Mouse (Mus musculus): ENCODE data around the gene Eno1.
A peak's percentile ranks its signal among the peaks of the same experiment; 100 is the strongest.

The Eno1 gene

DNA sequence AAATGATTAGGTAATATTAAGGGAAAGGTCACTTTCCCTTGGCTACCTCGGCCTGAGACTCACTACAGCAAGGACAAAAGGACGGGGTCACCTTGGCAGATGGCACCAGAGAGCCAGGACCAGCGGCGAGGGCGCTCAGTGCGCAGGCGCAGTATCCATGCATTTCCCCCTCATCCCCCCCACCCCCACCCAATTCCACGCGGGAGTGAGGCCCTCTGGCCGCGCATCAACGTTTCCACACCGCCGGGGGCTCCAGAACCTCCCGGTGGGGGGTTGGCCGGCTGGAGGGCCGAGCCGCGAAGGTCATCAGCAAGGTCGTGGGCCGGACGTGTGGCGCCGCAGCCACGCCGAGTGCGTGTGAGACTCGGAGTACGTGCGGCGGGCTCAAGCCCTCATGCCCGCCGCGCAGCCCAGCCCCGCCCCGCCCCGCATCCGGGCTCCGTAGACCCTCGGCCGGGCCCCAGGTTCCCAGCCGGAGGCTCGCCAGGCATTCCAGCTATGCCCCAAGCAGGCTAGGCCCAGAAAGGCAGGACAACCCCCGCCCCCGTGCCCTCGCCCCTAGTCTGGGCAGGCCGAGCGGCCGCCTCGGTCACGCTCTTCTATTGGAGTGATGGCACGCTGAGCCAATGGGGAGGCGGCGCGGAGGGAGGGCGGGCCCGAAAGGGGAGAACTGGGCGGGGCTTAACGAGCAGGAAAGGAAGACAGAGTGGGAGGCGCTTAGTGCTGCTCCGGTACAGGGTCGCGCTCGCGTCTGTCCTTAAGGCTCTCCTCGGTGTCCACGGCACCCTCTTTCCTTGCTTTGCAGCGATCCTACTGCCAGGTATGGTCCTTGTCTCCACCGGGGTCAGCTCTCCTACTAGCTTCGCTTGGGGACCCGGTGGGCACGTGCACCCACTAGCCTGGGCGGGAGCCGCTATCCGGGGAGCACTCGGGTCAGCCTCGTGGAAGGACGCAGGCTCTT lies at the start of gene Eno1:
Gene Eno1 (plus strand): TSS at position 201 of the 961 bp plus-strand sequence.
- peak; percentile 97 for DNase-seq (ENCODE audit: low read depth, low spot score)

- DNase-seq (ENCODE audit: low read depth, low spot score): no peak
These were observed 48.3 kb upstream of the Eno1 start for GRCm38 (mm10) chr4:150188236-150188635.

DNA sequence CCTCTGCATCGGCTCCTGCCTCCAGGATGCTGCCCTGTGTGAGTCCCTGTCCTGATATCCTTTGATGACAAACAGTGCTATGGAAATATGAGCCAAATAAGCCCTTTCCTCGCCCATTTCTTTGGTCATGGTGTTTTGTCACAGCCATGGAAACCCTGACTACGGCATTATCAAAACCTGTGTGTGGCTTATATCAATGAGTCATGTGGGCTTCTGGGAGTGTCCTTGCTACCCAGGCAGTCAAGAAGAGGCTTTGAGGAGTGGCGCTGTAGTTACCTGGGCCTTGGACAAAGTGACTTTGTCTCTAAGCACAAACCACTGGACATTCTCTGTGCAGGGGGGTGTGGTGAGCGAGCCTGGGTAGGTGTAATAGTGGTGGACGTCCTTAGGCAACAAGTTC lies 44.3 kb upstream of the Eno1 start:
- DNase-seq (ENCODE audit: low read depth, low spot score): no peak

GRCm38 (mm10) chr4:150193915-150194314 lies 42.6 kb upstream of the Eno1 start:
- peak; percentile 74 for DNase-seq (ENCODE audit: low read depth, low spot score)

- DNase-seq (ENCODE audit: low read depth, low spot score): no peak
These were observed 38.3 kb upstream of the Eno1 start for GRCm38 (mm10) chr4:150198268-150198667.

DNA sequence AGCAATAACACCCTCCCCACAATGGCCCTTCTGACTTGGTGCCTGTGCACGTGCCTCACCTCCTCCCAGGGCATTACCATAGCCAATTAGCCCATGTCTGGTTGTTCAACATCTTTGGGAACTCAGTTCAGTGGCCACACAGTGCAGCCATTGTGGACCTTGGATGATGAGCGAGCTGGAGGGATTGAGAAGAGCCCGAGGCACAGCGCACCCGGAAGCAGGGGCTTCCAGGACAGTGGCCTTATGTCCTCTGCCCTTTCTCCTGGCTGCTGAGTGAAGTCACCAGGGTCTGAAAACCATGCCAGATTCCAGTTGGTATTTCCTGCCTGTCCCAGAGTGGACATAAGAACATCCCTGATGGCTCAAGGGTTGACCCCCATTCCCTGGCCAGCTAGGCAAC lies 35.3 kb upstream of the Eno1 start, which contains the start of gene Car6:
Gene Car6 (minus strand): TSS at position 101 of the 400 bp plus-strand sequence.
- no peak for DNase-seq (ENCODE audit: low read depth, low spot score)

GRCm38 (mm10) chr4:150202702-150203101 lies 33.8 kb upstream of the Eno1 start:
- DNase-seq (ENCODE audit: low read depth, low spot score): no peak

GRCm38 (mm10) chr4:150204877-150205276 lies 31.6 kb upstream of the Eno1 start:
- DNase-seq (ENCODE audit: low read depth, low spot score): no peak

DNA sequence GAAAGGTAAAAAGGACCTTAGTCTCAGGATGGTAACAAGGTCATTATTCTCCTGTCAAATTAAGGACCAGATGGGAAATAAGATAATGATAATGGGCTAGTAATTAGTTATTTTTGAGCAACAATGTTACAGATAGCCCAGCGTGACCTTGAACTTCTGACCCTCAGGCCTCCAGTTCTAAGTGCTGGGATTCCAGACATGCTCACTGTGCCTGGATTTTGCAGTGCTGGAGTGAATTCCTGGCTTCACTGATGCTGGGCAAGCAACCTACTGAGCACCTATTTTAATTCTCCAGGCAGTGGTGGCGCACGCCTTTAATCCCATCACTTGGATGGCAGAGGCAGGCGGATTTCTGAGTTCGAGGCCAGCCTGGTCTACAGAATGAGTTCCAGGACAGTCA lies 26.8 kb upstream of the Eno1 start:
- DNase-seq (ENCODE audit: low read depth, low spot score): no peak

GRCm38 (mm10) chr4:150210306-150210705 lies 26.2 kb upstream of the Eno1 start:
- no peak for DNase-seq (ENCODE audit: low read depth, low spot score)

DNA sequence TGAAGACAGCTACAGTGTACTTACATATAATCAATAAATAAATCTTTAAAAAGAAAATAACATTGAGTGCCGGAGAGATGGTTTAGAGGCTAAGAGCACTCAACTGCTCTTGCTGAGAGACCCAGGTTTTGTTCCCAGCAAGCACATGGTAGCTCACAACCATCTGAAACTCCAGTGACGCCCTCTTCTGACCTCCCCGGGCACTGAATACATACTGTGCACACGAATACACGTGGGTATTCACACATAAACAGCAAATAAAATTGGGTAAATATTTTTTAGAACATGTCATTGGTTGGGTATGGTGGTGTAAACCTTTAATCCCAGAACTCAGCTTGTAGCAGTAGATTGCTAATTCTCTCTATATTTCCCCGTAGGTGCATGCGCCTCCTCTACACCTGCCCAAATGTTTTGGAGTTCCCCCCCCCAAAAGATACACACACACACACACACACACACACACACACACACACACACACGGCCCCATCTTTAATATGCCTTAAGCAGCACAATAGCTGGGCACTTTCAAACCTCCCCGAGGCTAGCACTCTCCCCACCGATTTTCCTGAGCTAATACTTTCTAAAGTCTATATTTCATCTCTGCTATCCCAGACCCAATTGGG lies 24.5 kb upstream of the Eno1 start:
- no peak for DNase-seq (ENCODE audit: low read depth, low spot score)

GRCm38 (mm10) chr4:150212553-150212971 lies 24.0 kb upstream of the Eno1 start:
- DNase-seq (ENCODE audit: low read depth, low spot score): peak; percentile 32

- peak; percentile 47 for DNase-seq (ENCODE audit: low read depth, low spot score)
These were observed 22.6 kb upstream of the Eno1 start for GRCm38 (mm10) chr4:150213910-150214309.

- DNase-seq (ENCODE audit: low read depth, low spot score): no peak
These were observed 20.1 kb upstream of the Eno1 start for GRCm38 (mm10) chr4:150216423-150216822.

DNA sequence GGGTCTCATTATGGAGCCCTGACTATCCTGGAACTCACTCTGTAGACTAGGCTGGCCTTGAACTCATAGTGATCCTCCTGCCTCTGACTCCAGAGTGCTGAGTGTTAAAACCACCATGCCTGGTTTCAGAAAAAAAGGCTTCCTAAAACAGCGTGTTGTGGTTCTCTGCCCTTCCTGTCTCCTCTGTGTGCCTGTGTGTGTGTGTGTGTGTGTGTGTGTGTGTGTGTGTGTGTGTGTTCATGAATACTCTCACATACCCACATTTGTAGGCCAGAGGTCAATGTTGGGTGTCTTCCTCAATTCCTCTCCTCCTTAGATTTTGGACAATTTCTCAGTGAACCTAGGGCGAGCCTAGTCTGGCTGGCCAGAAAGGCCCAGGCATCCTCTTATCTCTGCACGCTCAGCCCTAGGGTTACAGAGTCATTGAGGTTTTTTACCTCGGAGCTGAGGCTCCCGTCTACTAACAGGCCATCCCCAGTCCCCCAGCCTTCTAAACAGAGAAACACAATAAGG lies 19.4 kb upstream of the Eno1 start:
- peak; percentile 24 for DNase-seq (ENCODE audit: low read depth, low spot score)

DNA sequence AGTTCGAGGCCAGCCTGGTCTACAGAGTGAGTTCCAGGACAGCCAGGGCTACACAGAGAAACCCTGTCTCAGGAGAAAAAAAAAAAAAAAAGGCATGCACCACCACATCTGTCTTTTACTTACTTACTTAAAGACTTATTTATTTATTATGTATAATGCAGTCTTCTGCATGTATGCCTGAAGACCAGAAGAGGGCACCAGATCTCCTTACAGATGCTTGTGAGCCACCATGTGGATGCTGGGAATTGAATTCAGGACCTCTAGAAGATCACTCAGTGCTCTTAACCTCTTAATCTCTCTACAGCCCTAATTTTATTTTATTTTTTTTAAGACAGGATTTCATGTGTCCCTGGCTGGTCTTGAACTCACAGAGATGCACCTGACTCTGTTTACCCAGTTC lies 18.6 kb upstream of the Eno1 start:
- peak; percentile 33 for DNase-seq (ENCODE audit: low read depth, low spot score)

DNA sequence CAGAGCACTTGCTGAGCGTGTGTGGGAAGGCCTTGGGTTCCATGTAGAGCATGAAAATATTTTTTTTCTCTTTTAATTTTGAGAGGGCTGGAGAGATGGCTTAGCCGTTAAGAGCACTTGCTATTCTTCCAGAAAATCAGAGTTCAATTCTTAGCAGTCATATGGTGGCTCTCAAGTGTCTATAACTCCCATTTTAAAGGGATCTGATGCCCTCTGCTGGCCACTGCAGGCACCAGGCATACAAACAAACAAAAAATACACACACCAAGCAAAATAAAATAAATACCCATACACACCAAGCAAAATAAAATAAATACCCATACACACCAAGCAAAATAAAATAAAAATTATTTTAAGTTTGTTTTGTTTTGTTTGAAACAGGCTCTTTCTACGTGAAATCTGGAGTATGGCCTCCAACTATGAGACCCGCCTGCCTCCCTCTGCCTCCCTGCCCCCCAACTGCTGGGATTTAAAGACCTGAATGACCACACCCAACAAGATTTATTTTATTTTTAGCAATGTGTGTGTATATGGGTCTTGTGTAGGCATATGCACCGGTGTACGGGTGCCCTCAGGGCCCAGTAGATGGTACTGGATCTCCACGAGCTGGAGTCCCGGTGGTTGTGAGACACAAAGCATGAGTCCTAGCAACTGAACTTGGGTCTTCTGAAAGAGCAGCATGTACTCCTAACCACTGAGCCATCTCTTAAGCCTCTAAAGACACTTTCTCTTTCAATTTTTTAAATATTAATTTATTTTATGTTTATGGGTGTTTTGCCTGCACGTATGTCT lies 16.8 kb upstream of the Eno1 start:
- DNase-seq (ENCODE audit: low read depth, low spot score): peak; percentile 79

DNA sequence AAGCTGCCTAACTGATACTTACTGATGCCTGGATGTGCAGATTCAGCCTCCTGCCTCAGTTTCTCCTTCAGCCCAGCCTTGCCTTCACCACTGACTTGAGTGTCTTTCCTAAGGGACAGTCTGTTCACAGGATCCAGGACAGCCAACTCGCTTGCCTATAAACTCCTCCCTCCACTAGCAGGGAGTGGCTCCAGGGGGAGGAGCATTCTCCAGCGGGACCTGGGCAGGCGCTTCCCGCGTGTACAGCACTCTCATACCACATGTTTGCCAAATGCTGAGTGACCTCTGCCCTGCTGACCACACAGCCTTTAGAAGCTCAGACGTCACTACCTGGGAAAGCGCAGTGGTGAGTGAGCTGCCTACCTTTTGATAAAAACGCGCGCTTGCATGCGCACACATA lies 15.9 kb upstream of the Eno1 start:
- DNase-seq (ENCODE audit: low read depth, low spot score): no peak

DNA sequence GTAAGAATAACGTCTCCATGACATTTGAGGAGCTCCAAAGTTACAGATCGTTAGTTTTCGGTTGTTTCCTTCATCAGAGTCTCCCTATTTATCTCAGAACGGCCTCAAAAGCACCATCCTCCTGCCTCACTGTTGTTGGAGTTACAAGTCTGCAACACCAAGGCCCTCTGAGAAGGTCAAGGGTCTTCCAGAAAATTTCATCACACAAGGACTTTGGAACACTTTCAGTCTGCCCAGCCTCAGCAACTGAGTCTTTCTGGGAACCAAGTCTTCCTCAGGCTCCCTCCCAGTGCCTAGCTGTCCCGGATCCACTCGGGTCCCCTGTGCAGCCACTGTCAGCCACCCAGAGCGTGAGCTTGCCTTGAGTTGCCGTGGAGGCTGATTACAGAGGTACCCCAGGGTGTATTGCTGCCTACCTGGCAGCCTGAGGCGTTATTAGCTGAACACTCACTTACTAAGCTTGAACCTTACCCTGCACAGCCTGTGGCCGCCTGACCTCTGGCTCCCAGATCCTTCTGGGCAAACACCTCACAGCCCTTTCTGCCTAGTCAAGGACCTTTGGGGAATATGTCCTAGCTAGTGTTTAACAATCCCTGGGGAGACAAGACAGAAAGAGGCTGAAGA lies 15.4 kb upstream of the Eno1 start:
- no peak for DNase-seq (ENCODE audit: low read depth, low spot score)

DNA sequence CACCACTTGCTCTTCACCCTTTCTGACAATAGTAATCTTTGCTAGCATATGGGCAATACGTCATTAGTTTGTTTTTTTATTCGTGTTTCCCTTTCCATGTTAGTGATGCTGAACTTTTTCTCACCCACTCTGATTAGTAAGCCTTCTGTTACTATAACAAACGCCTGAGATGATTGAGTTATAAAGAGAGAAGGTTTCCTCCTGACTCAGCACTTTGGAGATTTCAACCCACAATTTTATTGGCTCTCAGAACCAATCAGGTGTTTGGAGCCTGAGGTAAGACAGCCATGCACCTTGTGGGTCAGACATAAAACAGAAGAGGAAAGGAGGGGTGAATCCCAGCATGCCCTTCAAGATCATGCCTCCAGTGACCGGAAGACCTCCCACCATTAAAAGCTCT lies 12.7 kb upstream of the Eno1 start:
- no peak for DNase-seq (ENCODE audit: low read depth, low spot score)

DNA sequence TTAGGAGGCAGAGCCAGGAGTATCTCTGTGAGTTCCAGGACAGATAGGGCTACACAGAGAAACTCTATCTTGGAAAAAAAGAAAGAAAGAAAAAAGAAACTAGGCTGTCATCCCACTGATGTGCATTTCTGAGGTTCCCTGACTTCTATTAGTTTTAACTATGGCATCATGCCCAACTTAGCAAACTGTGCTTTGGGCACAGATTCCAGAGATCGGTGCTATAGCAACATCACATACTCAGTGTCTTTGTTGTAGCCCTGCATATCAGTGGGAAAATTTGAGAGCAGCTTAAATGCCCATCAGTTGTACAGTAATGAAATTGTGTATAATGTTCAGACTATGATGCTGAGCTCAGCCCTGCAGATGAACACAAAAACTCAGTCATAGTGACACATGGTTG lies 10.8 kb upstream of the Eno1 start:
- no peak for DNase-seq (ENCODE audit: low read depth, low spot score)

All from CD4-positive, CD25-positive, alpha-beta regulatory T cell, adult 2 months (primary cell).